Mouse (Mus musculus) limb, embryonic 14.5 days (tissue): Measurements from ENCODE around the gene Rps6ka1. TPM values are rescaled to one million over a fixed set of nuclear protein-coding genes. Genes with fewer than 3 reads are reported as not detected.

Experiments
- ATAC-seq: fragments of 200-750 bp; cut with Nextera tagmentation; 2 replicates; pipeline ENCODE4 v1.8.0; 2017; ENCODE audit warnings: low read depth, moderate number of reproducible peaks, moderate TSS enrichment; ENCODE audit not compliant: low FRiP score
- DNase-seq: peaks from one replicate; pipeline ENCODE4 v3.0.0-alpha.2; 2015; ENCODE audit warnings: low spot score
- H3K27ac ChIP-seq: fragments of 300-500 bp; sonication (generic); replicated peaks from 2 replicates; pipeline ENCODE4 v1.5.1; 2014; ENCODE audit warnings: low read depth, mild to moderate bottlenecking, low read length, moderate library complexity, mixed read lengths
- H3K27me3 ChIP-seq: fragments of 300-500 bp; sonication (generic); 2 replicates; pipeline ENCODE4 v1.6.1; 2014; ENCODE audit warnings: low read length, mixed read lengths; ENCODE audit not compliant: control insufficient read depth, insufficient read depth
- H3K36me3 ChIP-seq: fragments of 300-500 bp; sonication (generic); 2 replicates; pipeline ENCODE4 v1.6.1; 2014; ENCODE audit warnings: mild to moderate bottlenecking, low read length, moderate library complexity, mixed read lengths; ENCODE audit not compliant: control insufficient read depth, insufficient read depth
- H3K4me1 ChIP-seq: fragments of 300-500 bp; sonication (generic); 2 replicates; pipeline ENCODE4 v1.6.1; 2014; ENCODE audit warnings: antibody characterized with exemption, low read length, mixed read lengths; ENCODE audit not compliant: control insufficient read depth, insufficient read depth
- H3K4me2 ChIP-seq: fragments of 300-500 bp; sonication (generic); replicated peaks from 2 replicates; pipeline ENCODE4 v1.6.1; 2014; ENCODE audit warnings: low read depth, mild to moderate bottlenecking, low read length, moderate library complexity; ENCODE audit not compliant: severe bottlenecking
- H3K4me3 ChIP-seq: fragments of 300-500 bp; sonication (generic); replicated peaks from 2 replicates; pipeline ENCODE4 v1.5.1; 2014; ENCODE audit warnings: low read length
- H3K9ac ChIP-seq: fragments of 300-500 bp; sonication (generic); 2 replicates; pipeline ENCODE4 v1.6.1; 2014; ENCODE audit warnings: mild to moderate bottlenecking, low read depth, low read length, moderate library complexity; ENCODE audit not compliant: severe bottlenecking
- H3K9me3 ChIP-seq: fragments of 300-500 bp; sonication (generic); 2 replicates; pipeline ENCODE4 v1.6.1; 2016; ENCODE audit warnings: low read length; ENCODE audit not compliant: control insufficient read depth
- POLR2A ChIP-seq: fragments of 200-500 bp; IDR thresholded peaks from 2 replicates; pipeline ENCODE4 v1.8.0; 2012; ENCODE audit warnings: inconsistent platforms, mild to moderate bottlenecking, moderate library complexity, borderline replicate concordance; ENCODE audit not compliant: insufficient read depth, insufficient read length; ENCODE audit errors: extremely low read depth
- WGBS: fragments of 180-500 bp; shearing (Covaris S2); extraction: QIAGEN DNeasy Blood & Tissue Kit; methylation state at CpG from one replicate; pipeline ENCODE4 v1.1.7; 2014; 5-methylcytosine and 5-hydroxymethylcytosine counted together
- polyA plus RNA-seq, 2 experiments: library from polyadenylated mRNA; depleted of rRNA in 1 of 2; stranded (reverse) in 1 of 2; unstranded in 1 of 2; fragments of >200 nt; fragmentation: Nextera tagmentation in 1 of 2; extraction: Ambion mirVana in 1 of 2; gene quantifications; 2 replicates each; pipeline versions ENCODE4 v1.2.1 to v1.2.3; 2012 to 2014

Gene Rps6ka1
- polyA plus RNA-seq, 2 experiments = 25.1 to 33.8 TPM

DNA sequence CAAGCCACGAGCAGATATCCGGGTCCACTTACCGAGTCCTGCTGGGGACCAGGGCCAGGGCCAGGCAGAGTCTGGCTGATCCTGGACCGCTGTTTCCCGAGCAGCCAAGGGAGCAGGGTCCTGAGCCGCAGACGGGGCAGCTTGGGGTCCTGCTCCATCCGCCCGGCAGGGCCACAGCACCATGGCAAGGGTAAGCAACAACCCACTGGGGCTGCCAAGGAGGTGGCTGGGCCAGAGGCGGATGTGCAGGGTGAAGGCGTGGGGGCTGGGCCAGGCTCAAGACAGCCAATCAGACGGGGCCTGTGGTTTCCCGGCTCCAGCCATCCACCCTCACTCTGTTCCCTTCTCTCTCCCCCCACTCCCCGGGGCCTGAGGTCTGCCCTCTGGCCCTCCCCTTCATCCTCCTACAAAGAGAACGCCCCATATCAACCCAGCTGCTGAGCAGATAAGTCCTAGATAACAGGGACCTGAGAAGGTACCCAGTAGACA is 14.7 kb downstream of the Rps6ka1 start:
- WGBS = 75% methylated on average over 14 of the region's 15 CpGs
- Histone ChIP-seq H3K36me3 (peaks cover 21% of the 10 kb centered on the region), H3K27ac (no peak overlapping the region), H3K27me3 (no peaks in the 10 kb centered on the region), H3K4me3 (no peak overlapping the region), H3K9ac (no peak overlapping the region), H3K9me3 (no peaks in the 10 kb centered on the region), H3K4me2 (no peak overlapping the region), H3K4me1 (no peaks in the 10 kb centered on the region)
- no peak for TF ChIP-seq POLR2A
- DNase-seq (no peak), ATAC-seq (no peak)

- WGBS = 79% methylated on average over 7 of the region's 7 CpGs
- ATAC-seq = no peak
- no peaks in the 10 kb centered on the region for H3K27me3 ChIP-seq
- DNase-seq = no peak
- TF ChIP-seq POLR2A = no peak
- no peaks in the 10 kb centered on the region for H3K9me3 ChIP-seq
- peaks cover 20% of the 10 kb centered on the region for H3K36me3 ChIP-seq
- no peak overlapping the region for H3K9ac ChIP-seq
- H3K4me2 ChIP-seq = no peak overlapping the region
- no peak overlapping the region for H3K4me3 ChIP-seq
- H3K4me1 ChIP-seq = no peaks in the 10 kb centered on the region
- H3K27ac ChIP-seq = no peak overlapping the region
Measured at GRCm38 (mm10) chr4:133872222-133872811, 15.3 kb downstream of the Rps6ka1 start.

DNA sequence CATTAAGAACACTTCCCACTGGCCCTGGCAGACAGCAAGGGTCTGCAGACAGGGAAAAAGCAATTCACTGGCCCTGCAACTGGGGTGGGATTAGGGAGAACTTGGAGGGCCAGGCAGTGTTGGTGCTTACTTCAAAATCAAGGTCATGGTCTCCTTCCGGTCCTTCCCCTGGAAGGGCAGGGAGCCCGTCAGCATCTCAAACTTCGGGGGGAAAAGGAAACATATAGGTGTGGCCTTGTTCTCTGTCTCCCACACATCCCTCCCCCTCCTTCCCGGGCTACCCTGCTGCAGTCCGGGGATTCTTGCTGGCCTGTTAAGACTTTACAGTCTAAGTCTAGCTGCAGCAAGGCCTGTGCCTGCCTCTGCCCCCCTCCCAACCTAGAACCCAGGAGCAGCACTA is 22.4 kb downstream of the Rps6ka1 start:
- no peak overlapping the region for H3K4me3 ChIP-seq
- no peaks in the 10 kb centered on the region for H3K9me3 ChIP-seq
- no peaks in the 10 kb centered on the region for H3K27me3 ChIP-seq
- no peak for TF ChIP-seq POLR2A
- H3K4me1 ChIP-seq = no peaks in the 10 kb centered on the region
- no peak for ATAC-seq
- peaks cover 48% of the 10 kb centered on the region for H3K36me3 ChIP-seq
- 76% methylated on average over 5 of the region's 5 CpGs for WGBS
- H3K4me2 ChIP-seq = no peak overlapping the region
- H3K27ac ChIP-seq = no peak overlapping the region
- no peak overlapping the region for H3K9ac ChIP-seq
- no peak for DNase-seq

GRCm38 (mm10) chr4:133864380-133864981 is 23.1 kb downstream of the Rps6ka1 start:
- 83% methylated on average over 13 of the region's 13 CpGs for WGBS
- no peaks in the 10 kb centered on the region for H3K9me3 ChIP-seq
- ATAC-seq (no peak), DNase-seq (no peak)
- H3K36me3 ChIP-seq = peaks cover 55% of the 10 kb centered on the region
- no peaks in the 10 kb centered on the region for H3K4me1 ChIP-seq
- no peak overlapping the region for H3K4me3 ChIP-seq
- H3K4me2 ChIP-seq = no peak overlapping the region
- TF ChIP-seq POLR2A = no peak
- no peak overlapping the region for H3K9ac ChIP-seq
- H3K27me3 ChIP-seq = no peaks in the 10 kb centered on the region
- no peak overlapping the region for H3K27ac ChIP-seq

- WGBS = 77% methylated on average over 12 of the region's 12 CpGs
- no peak for DNase-seq
- Histone ChIP-seq H3K36me3 (peaks cover 57% of the 10 kb centered on the region), H3K27me3 (no peaks in the 10 kb centered on the region), H3K4me1 (no peaks in the 10 kb centered on the region), H3K9ac (no peak overlapping the region), H3K27ac (no peak overlapping the region), H3K4me2 (no peak overlapping the region), H3K4me3 (no peak overlapping the region), H3K9me3 (no peaks in the 10 kb centered on the region)
- TF ChIP-seq POLR2A = no peak
- no peak for ATAC-seq
Measured at GRCm38 (mm10) chr4:133863795-133864379, 23.7 kb downstream of the Rps6ka1 start.
